13 mouse cellular contexts compared by ENCODE assay signal in genomic region chr12:34498751-34499626, GRCm38 (mm10).
DNase-seq lines count a peak whose midpoint lies in the region; ATAC-seq and TF ChIP-seq lines count a peak whose summit lies in the region.
"Had no signal": no experiment of that assay in that cellular context is flagged by ENCODE, and none has a peak within 500 bp of the region (broad histone marks: within the 10 kb centered on the region; RNA-seq: fewer than 3 reads in every experiment).

No protein-coding gene starts in this region.

- H3K9me3 ChIP-seq in heart, embryonic 11.5 days (replicated peaks; ENCODE audit: control insufficient read depth, low read length): no peaks in the 10 kb centered on the region
- H3K9me3 ChIP-seq: embryonic facial prominence, embryonic 13.5 days had no signal

- H3K27me3 ChIP-seq in heart, embryonic 11.5 days (ENCODE audit: control insufficient read depth, insufficient read depth, low read length): no peaks in the 10 kb centered on the region
- H3K27me3 ChIP-seq: embryonic facial prominence, embryonic 13.5 days had no signal

- H3K4me2 ChIP-seq in heart, embryonic 11.5 days: peak overlapping the region; percentile 4
- H3K4me2 ChIP-seq: embryonic facial prominence, embryonic 13.5 days; hindbrain, embryonic 14.5 days had no signal

- peak; percentile 19 for DNase-seq in heart, adult 8-10 months (ENCODE audit: low spot score)
- no peak for DNase-seq in heart, postnatal 25 days (ENCODE audit: low spot score)
- DNase-seq in 3T3-L1 (ENCODE audit: low read depth, low spot score): peak; percentile 42
- DNase-seq in urinary bladder, postnatal 25 days (ENCODE audit: low spot score): no peak
- no peak for DNase-seq in kidney, adult 9 months
- DNase-seq in cerebellum, postnatal 10 days: no peak
- DNase-seq: adrenal gland, postnatal 25 days; thymus, postnatal 25 days had no signal

- H3K9ac ChIP-seq in heart, embryonic 11.5 days (ENCODE audit: low read depth, low read length): no peak overlapping the region
- H3K9ac ChIP-seq: embryonic facial prominence, embryonic 13.5 days; hindbrain, embryonic 14.5 days; liver, embryonic 14.5 days had no signal

- H3K27ac ChIP-seq in bone marrow, adult 2 months (ENCODE audit: control insufficient read depth, insufficient read depth, low read depth, low read length, poor library complexity): peak overlapping the region; percentile 56; the same call in 1 of the 2 replicates
- H3K27ac ChIP-seq in heart, embryonic 11.5 days (ENCODE audit: low read depth, low read length): 0 out of 2 replicates have a peak overlapping the region, but pooled peaks have one; percentile 0
- H3K27ac ChIP-seq: embryonic facial prominence, embryonic 13.5 days; hindbrain, embryonic 14.5 days; liver, embryonic 14.5 days had no signal

- no peaks in the 10 kb centered on the region; the same call in 1 of the 2 replicates for H3K4me1 ChIP-seq in bone marrow, adult 2 months (ENCODE audit: control insufficient read depth, insufficient read depth, low read length)
- no peaks in the 10 kb centered on the region for H3K4me1 ChIP-seq in heart, embryonic 11.5 days (ENCODE audit: control insufficient read depth, insufficient read depth, low read length)

- ATAC-seq in heart, embryonic 11.5 days (replicated peaks; ENCODE audit: insufficient number of reproducible peaks, low FRiP score, low TSS enrichment): no peak

- no peak for TF ChIP-seq CTCF in bone marrow, adult 2 months (IDR thresholded peaks at IDR 0.05; ENCODE audit: control insufficient read depth, insufficient read depth, low read length)

- H3K4me3 ChIP-seq in bone marrow, adult 2 months (replicated peaks; ENCODE audit: control insufficient read depth, low read depth, low read length): no peak overlapping the region
- H3K4me3 ChIP-seq in heart, embryonic 11.5 days (ENCODE audit: low read depth, low read length): no peak overlapping the region
- H3K4me3 ChIP-seq: embryonic facial prominence, embryonic 13.5 days had no signal

- no peaks in the 10 kb centered on the region for H3K36me3 ChIP-seq in heart, embryonic 11.5 days (ENCODE audit: control insufficient read depth, insufficient read depth, low read length)
- H3K36me3 ChIP-seq: embryonic facial prominence, embryonic 13.5 days had no signal

- intact Hi-C loops in heart, postnatal 25 days (cut with DNase I): no loop called here

- WGBS in bone marrow, adult 2 months: 60% methylated on average over 9 of the region's 9 CpGs
- WGBS in heart, embryonic 11.5 days (ENCODE audit: insufficient replicate concordance): 45% methylated on average over 9 of the region's 9 CpGs

- no peak for TF ChIP-seq POLR2A in bone marrow, adult 2 months (IDR thresholded peaks at IDR 0.05; ENCODE audit: borderline replicate concordance, control insufficient read depth, low read depth, low read length)

Comparison
In these comparisons a context has a peak if more than half of its experiments do, and no peak if none do; other contexts are left out.
1. DNase-seq: peak in heart, adult 8-10 months (single experiment) and 3T3-L1 (single experiment); none in heart, postnatal 25 days (single experiment), urinary bladder, postnatal 25 days (single experiment), kidney, adult 9 months (single experiment) and cerebellum, postnatal 10 days (0 of 2).